12 mouse cellular contexts compared by ENCODE assay signal in the genomic region with DNA sequence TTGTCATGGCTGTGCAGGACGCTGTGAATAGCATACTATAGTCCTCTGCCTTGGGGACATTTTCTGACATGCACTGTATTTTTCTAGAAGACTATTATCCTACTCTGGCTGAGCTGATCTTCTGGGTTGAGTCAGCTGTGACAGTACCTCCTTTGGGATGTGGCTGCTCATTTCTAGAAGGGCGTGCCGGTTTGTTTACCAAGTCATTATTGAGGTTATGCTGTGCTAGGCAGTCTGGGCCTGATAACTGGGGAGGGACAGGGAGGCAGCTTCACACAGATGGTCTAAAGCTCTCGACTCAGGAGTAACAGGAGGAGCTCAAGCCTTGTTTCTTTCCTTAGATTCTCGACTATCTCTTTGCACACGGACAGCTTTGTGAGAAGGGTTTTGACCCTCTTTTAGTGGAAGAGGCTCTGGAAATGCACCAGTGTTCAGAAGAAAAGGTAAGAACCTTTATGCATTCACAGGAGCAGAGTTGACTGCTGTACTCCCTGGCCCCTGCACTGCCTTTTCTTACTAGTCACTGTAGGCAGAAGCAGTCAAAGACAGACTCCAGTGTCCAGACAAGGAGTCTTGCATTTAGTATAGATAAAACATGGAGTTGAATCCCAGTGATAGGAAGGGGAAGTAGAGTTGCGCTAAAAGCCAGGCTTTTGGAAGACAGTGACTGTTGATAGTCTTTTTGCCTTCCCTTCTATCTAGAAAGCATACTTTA. TPM values are rescaled to one million over a fixed set of nuclear protein-coding genes. Genes with fewer than 3 reads are reported as not detected.
DNase-seq lines count a peak whose midpoint lies in the region; ATAC-seq lines count a peak whose summit lies in the region.
"Had no signal": no experiment of that assay in that cellular context is flagged by ENCODE, and none has a peak within 500 bp of the region (broad histone marks: within the 10 kb centered on the region; RNA-seq: fewer than 3 reads in every experiment).

No protein-coding gene starts in this region.

- H3K9me3 ChIP-seq in heart, embryonic 11.5 days (replicated peaks; ENCODE audit: control insufficient read depth, low read length): no peaks in the 10 kb centered on the region
- no peaks in the 10 kb centered on the region for H3K9me3 ChIP-seq in liver, embryonic 16.5 days (replicated peaks; ENCODE audit: control insufficient read depth, low read length)
- H3K9me3 ChIP-seq in forebrain, embryonic 13.5 days (replicated peaks): no peaks in the 10 kb centered on the region
- H3K9me3 ChIP-seq: hindbrain, embryonic 15.5 days had no signal

- peak overlapping the region; percentile 60 for H3K27ac ChIP-seq in heart, embryonic 11.5 days (ENCODE audit: low read depth, low read length)
- H3K27ac ChIP-seq in liver, embryonic 16.5 days (ENCODE audit: low read length): peak overlapping the region; percentile 93
- H3K27ac ChIP-seq in forebrain, embryonic 13.5 days: no peak overlapping the region
- H3K27ac ChIP-seq: hindbrain, embryonic 15.5 days had no signal

- H3K4me1 ChIP-seq in heart, embryonic 11.5 days (ENCODE audit: control insufficient read depth, insufficient read depth, low read length): peaks cover 5% of the 10 kb centered on the region; the same call in 1 of the 2 replicates
- peaks cover 33% of the 10 kb centered on the region for H3K4me1 ChIP-seq in liver, embryonic 16.5 days (ENCODE audit: control insufficient read depth, low read depth, low read length)
- H3K4me1 ChIP-seq in forebrain, embryonic 13.5 days: no peaks in the 10 kb centered on the region
- H3K4me1 ChIP-seq: hindbrain, embryonic 15.5 days had no signal

- DNase-seq in urinary bladder, postnatal 36 days (ENCODE audit: low spot score in 2 of 2): peak; percentile 20 to 40
- no peak for DNase-seq in urinary bladder, postnatal 10 days (ENCODE audit: low spot score)
- DNase-seq in layer of hippocampus, adult 9-11 months: no peak
- DNase-seq in left cerebral cortex, adult 8-10 months (ENCODE audit: low spot score in 2 of 2): no peak
- DNase-seq: cerebellum, postnatal 14 days; thymus, postnatal 36 days had no signal

- no peaks in the 10 kb centered on the region for H3K27me3 ChIP-seq in heart, embryonic 11.5 days (ENCODE audit: control insufficient read depth, insufficient read depth, low read length)
- no peaks in the 10 kb centered on the region for H3K27me3 ChIP-seq in liver, embryonic 16.5 days (ENCODE audit: control insufficient read depth, insufficient read depth, low read depth, low read length)
- H3K27me3 ChIP-seq in forebrain, embryonic 13.5 days: no peaks in the 10 kb centered on the region
- H3K27me3 ChIP-seq: hindbrain, embryonic 15.5 days had no signal

- WGBS in heart, embryonic 11.5 days (ENCODE audit: insufficient replicate concordance): 76% methylated on average over 7 of the region's 7 CpGs
- 41% methylated on average over 7 of the region's 7 CpGs for WGBS in liver, embryonic 16.5 days (ENCODE audit: insufficient replicate concordance)
- 88% methylated on average over 7 of the region's 7 CpGs for WGBS in forebrain, embryonic 13.5 days

- peak; percentile 85 for ATAC-seq in heart, embryonic 11.5 days (replicated peaks; ENCODE audit: insufficient number of reproducible peaks, low FRiP score, low TSS enrichment)
- ATAC-seq in liver, embryonic 16.5 days (ENCODE audit: low read depth): peak; percentile 98
- no peak for ATAC-seq in forebrain, embryonic 13.5 days
- no peak for ATAC-seq in monocyte, adult 5-6 weeks (replicated peaks; ENCODE audit: insufficient number of reproducible peaks, low FRiP score, low TSS enrichment, poor library complexity, severe bottlenecking)
- ATAC-seq: forebrain, embryonic 16.5 days had no signal

- peak overlapping the region; percentile 2; the same call in 1 of the 2 replicates for H3K4me3 ChIP-seq in heart, embryonic 11.5 days (ENCODE audit: low read depth, low read length)
- peak overlapping the region; percentile 47 for H3K4me3 ChIP-seq in liver, embryonic 16.5 days (ENCODE audit: low read depth, low read length)
- no peak overlapping the region for H3K4me3 ChIP-seq in forebrain, embryonic 13.5 days
- H3K4me3 ChIP-seq: hindbrain, embryonic 15.5 days had no signal

- no peak overlapping the region for H3K9ac ChIP-seq in heart, embryonic 11.5 days (ENCODE audit: low read depth, low read length)
- H3K9ac ChIP-seq in liver, embryonic 16.5 days (ENCODE audit: low read depth, low read length): peak overlapping the region; percentile 65
- no peak overlapping the region for H3K9ac ChIP-seq in forebrain, embryonic 13.5 days
- H3K9ac ChIP-seq: hindbrain, embryonic 15.5 days had no signal

- H3K36me3 ChIP-seq in heart, embryonic 11.5 days (ENCODE audit: control insufficient read depth, insufficient read depth, low read length): peaks cover 26% of the 10 kb centered on the region
- peaks cover 40% of the 10 kb centered on the region for H3K36me3 ChIP-seq in liver, embryonic 16.5 days (ENCODE audit: control insufficient read depth, insufficient read depth)
- peaks cover 74% of the 10 kb centered on the region for H3K36me3 ChIP-seq in forebrain, embryonic 13.5 days (ENCODE audit: poor library complexity, severe bottlenecking)

- H3K4me2 ChIP-seq in heart, embryonic 11.5 days: peak overlapping the region; percentile 6
- H3K4me2 ChIP-seq in liver, embryonic 16.5 days (ENCODE audit: low read depth, low read length): peak overlapping the region; percentile 59
- no peak overlapping the region for H3K4me2 ChIP-seq in forebrain, embryonic 13.5 days
- H3K4me2 ChIP-seq: hindbrain, embryonic 15.5 days had no signal

RNA-seq across cellular contexts. Expression of gene Ubap1, which starts 39.1 kb away (rescaled TPM):
- polyA plus RNA-seq in heart, embryonic 11.5 days (2014; fragmentation: Nextera tagmentation; extraction: Ambion mirVana): 52.3 and 52.6 TPM in 2 replicates
- 32.8 and 36.8 TPM in 2 replicates for polyA plus RNA-seq in liver, embryonic 16.5 days (2015; fragmentation: Nextera tagmentation; extraction: Ambion mirVana)
- total RNA-seq in left cerebral cortex, adult 8-10 months (2022): 10 to 100 TPM; 45.2 to 54.3 (median 49.9) TPM
- 67.2 and 69.1 TPM in 2 replicates for polyA plus RNA-seq in forebrain, embryonic 13.5 days (2015; fragmentation: Nextera tagmentation; extraction: Ambion mirVana)
- total RNA-seq in monocyte, adult 5-6 weeks (2017): 70.9 to 80.1 TPM (median 79.6 TPM) in 3 replicates

Comparison
In these comparisons a context has a peak if more than half of its experiments do, and no peak if none do; other contexts are left out.
1. DNase-seq: peak in urinary bladder, postnatal 36 days (2 of 2); none in urinary bladder, postnatal 10 days (single experiment), layer of hippocampus, adult 9-11 months (single experiment) and left cerebral cortex, adult 8-10 months (0 of 2).
2. ATAC-seq: peak in heart, embryonic 11.5 days (single experiment) and liver, embryonic 16.5 days (single experiment); none in forebrain, embryonic 13.5 days (single experiment) and monocyte, adult 5-6 weeks (single experiment).